Mouse (Mus musculus): ENCODE data around the gene Lars2.

The Lars2 gene

DNA sequence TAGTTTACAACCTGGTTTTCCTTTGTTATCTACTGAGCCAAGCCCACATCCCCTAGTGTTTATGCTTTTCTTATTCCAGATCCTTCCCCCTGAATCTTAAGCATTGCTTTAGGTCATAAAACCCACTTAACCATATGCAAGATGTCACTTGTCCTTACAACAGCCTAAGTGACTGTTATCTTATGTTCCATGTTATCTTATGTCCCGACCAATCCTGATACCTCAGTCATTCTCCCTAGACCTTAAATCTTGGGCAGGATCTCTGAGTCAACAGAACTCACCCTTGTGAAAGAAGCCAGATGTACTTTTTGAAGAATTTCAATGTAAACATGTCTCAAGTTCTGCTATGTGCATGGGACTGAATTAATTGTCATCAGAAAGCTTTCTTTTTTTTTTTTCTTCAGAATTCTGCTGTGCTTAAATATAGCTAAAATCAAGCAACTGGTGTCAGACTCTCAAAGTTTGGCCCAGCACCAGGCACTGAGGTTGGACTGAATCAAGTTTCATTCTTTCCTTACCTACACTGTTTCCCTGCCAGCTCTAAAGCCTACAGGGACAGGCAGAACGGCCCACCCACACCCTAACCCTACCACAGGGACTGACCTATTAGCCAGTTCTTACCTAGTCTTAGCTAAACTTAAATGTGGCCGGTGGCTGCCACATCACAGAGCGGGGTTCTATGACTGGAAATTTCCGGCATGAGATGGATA lies 24.6 kb downstream of the Lars2 start:
- no peak for DNase-seq (ENCODE audit: low read depth)

DNA sequence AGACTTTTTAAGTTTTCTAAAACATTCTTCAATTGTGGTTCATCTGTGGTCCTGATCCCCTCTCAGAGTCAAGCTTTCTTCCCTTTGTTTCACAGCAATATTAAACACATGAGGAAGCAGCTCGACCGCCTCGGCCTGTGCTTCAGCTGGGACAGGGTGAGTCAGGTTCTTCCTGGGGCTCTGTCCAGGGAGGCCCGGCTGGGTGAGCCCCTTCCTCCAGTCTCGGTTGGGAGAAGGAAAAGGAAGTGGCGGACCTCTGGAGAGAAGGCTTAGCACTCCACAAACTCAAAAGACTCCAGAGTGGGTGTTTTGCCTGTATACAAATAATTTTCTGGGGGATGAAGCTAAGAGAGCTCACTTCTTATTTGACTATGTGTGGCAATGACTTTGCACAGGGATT lies 28.1 kb downstream of the Lars2 start:
- DNase-seq (ENCODE audit: low read depth): no peak

- DNase-seq (ENCODE audit: low read depth): no peak
These were observed 31.0 kb downstream of the Lars2 start for GRCm38 (mm10) chr9:123397701-123398100.

GRCm38 (mm10) chr9:123402215-123402614 lies 35.5 kb downstream of the Lars2 start:
- no peak for DNase-seq (ENCODE audit: low read depth)

DNA sequence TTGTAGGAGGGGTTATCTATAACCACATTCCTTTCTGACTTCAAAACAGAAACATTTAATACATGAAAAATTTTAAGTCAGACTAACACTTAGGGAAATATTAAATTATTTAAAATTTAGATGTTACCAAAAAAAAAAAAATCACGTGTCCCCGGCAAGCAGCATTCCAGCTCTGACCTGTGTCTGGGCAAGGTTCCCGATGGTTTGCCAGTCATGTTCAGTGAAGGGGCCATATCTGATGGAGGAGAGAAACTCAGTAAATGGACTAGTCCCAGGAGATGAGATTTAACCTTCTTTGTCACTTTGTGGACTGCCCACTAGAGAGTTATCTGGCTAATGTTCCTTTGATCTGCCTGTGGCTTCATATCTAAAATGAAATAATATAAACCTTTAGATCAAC lies 36.3 kb downstream of the Lars2 start:
- no peak for DNase-seq (ENCODE audit: low read depth)

DNA sequence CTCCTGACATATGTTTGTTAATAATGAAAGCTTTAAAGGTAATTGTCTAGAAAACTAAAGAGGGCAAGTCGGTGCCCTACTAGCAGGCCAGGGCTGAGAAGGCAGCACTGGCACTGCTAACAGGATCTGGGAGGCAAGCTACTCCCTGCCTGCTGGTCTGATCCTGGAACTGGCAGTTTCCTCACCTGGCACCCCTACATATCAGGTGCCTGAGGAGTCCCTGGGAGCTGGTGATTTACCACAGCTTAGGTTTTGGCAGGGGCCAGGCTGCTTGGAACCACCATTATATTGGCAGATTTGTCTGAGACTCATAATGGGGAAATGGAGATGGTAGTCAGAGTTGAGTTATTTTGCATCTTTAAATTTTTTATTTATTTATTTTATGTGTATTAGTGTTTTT lies 38.5 kb downstream of the Lars2 start:
- no peak for DNase-seq (ENCODE audit: low read depth)

GRCm38 (mm10) chr9:123408771-123409170 lies 42.0 kb downstream of the Lars2 start:
- DNase-seq (ENCODE audit: low read depth): no peak

GRCm38 (mm10) chr9:123429863-123430262 lies 63.1 kb downstream of the Lars2 start:
- DNase-seq (ENCODE audit: low read depth): no peak

- peak; percentile 9 for DNase-seq (ENCODE audit: low read depth)
These were observed 64.2 kb downstream of the Lars2 start for GRCm38 (mm10) chr9:123430973-123431372.

DNA sequence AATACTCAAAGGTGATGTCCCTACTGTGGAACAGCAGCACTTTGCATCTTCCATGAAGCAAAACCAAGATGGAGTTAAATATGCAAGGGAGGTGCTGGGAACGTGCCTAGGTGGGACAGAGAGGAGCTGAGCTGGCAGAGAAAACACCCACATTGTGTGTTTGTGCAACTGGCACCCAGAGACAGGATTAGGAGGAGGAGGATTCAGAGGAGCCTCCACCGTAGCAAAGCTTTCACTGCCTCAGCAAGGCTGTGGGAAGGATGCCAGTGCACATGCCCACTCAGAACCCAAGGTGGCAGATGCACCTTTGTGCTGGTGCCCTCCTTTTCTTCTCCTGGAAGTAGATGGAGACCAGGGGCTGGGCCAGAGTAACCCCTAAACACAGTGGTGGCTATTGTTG lies 71.5 kb downstream of the Lars2 start:
- no peak for DNase-seq (ENCODE audit: low read depth)

DNA sequence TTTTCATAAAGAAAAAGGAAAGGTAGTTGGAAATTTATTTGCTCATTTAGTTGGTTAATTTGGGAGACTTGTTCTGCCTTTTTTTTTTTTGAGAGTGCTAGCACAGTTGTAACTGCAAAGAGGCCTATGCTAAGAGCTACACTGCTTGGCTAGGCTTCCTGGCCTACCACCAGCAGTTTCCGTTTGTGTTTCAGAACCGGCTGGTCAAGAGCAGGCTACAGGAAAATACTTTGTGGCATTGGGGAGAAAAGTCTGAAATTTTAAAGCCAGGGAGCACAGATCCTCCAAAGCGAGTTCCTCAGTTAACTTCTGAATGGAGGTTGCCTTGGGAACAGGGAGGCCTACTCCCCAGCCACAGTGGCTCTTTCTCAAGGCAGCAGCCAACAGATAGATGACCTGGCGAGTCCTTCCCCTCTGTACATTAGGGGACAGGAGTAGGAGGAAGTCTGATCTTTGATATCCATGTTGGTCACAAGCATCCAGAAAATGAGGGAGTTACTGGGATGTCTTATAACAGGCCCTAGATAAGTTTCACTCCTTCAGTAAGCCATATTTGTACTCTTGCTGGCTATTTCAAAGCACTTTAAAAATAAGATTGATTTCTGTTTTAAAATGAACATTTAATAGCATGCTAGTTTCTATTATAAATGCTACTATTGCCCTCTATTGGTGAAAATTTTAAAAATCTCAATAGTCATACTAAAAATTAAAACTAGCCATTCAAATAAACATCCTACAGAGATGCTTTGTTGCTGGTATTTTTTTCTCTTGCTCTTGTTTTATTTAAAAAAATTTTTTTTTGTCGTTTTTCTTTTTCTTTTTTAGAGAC lies 73.7 kb downstream of the Lars2 start:
- DNase-seq (ENCODE audit: low read depth): peak; percentile 8

- DNase-seq (ENCODE audit: low read depth): peak; percentile 41
These were observed 80.4 kb downstream of the Lars2 start for GRCm38 (mm10) chr9:123447101-123447500.

GRCm38 (mm10) chr9:123448594-123448993 lies 81.9 kb downstream of the Lars2 start:
- DNase-seq (ENCODE audit: low read depth): no peak

DNA sequence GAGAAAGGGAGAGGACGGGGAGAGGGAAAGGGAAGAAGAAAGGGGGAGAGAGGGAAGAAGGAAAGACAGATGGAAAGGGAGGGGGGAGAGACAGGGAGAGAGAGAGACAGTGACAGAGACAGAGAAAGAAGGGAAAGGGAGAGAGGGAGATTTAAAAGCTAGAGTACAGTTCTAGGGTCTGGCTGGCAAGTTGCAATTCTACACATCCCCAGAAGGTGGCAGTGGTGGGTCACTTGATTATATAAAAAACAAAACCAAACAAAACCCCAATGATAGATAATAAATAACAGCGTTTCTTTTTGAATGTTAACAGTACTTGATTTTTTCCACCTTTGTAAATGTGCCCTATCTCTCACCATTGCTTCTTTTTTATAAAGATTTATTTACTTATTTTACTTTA lies 83.4 kb downstream of the Lars2 start:
- DNase-seq (ENCODE audit: low read depth): peak; percentile 80

- no peak for DNase-seq (ENCODE audit: low read depth)
These were observed 85.0 kb downstream of the Lars2 start for GRCm38 (mm10) chr9:123451772-123452171.

DNA sequence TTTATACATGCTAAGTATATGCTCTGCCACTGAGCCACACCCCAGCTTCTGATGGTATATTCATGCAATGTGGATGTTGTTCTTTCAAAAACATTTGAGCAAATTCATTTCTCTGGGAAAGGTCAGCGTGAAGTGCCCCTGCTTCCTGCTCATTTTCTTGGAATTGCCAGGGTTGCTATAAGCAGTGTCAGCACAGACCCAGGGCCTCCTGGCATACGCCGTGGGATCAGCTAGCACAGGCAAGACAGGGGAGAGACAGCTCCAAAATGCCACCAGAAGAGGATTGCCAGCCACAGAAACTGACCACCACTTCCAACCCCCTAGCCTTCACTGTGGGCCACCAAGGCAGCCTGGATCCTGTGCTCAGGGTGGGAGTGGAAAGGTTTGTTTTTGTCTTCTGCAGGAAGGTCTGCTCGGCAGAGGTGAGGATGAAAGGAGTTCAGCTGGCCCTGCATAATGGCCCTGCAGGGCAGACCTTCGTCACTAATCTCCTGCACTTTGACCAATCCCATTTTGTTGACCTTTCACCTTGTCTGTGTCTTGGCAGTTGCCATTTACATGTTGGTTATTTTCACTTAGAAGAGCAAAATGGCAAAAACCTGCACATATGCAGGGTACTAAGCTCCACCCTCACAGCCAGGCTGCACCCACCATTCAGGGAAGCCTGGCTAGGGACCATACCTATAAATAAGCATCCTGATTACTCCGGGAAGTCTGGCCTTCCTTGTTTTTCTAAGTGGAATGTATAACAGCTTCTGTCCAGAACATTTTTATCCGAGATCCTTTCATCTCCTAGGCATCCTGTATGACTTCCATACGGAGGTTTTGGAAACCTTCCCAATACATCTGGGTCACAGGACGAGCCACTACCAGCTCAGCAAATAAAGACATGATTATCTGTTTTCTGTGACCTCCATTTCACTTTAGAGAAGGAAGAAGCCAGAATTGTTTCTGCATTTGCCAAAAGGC lies 90.2 kb downstream of the Lars2 start:
- DNase-seq (ENCODE audit: low read depth): no peak

GRCm38 (mm10) chr9:123457603-123458002 lies 90.9 kb downstream of the Lars2 start:
- no peak for DNase-seq (ENCODE audit: low read depth)

GRCm38 (mm10) chr9:123467141-123467620 lies 100.5 kb downstream of the Lars2 start:
- DNase-seq (ENCODE audit: low read depth): no peak

DNA sequence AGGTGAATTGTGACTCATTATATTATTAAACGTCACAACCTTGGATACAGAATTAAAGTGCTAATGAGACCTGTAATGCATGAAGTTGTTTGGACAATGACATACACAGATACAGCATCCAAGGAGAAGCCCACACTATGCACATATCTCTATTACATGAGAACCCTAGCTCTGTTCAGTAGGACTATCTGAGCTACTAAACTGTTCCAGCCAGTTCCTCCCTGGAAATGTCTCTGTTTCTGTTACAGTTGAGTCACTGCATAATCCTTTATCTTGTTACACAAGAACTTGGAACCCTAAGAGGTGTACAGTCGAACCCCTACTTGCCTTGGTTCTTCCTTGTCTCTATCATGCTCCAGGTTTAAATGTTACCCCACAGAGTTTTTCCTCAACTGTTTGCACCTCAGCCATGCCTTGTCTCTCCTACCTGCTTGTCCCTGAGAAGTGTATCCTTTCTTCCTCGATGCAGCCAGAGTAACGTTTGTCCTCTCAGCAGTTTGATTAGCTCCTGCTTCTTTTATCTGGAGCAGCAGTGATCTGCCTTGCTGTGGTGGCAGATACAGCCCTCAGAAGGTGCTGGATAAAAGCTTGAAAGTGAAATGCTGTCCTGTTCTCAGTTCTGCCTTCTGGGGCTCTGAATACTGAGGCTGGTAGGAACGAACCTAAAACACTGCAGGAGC lies 101.8 kb downstream of the Lars2 start:
- DNase-seq (ENCODE audit: low read depth): no peak

- DNase-seq (ENCODE audit: low read depth): no peak
These were observed 102.4 kb downstream of the Lars2 start for GRCm38 (mm10) chr9:123469087-123469486.

GRCm38 (mm10) chr9:123473377-123473776 lies 106.7 kb downstream of the Lars2 start:
- no peak for DNase-seq (ENCODE audit: low read depth)

DNA sequence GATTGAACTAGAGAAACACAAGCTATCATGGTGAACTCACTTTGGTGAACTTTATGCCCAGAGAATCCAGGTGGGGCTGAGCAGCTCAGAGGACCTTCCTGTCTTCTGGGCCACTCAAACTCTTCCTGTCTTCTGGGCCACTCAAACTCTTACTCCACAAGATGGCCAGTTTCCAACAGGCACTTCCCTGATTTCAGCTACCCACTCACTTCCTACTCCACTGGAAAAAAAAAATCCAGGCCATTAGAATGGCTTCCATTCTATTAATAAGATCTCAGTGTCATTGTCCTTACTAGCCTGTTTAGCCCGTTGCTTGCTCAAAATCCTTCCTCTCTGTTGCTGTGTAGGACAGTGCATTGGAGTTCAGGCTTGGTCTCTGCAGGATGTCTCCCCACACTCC lies 108.8 kb downstream of the Lars2 start:
- DNase-seq (ENCODE audit: low read depth): no peak

Data from naive thymus-derived CD4-positive, alpha-beta T cell, adult 2 months (primary cell).